Mouse (Mus musculus) CH12.LX (cell line): Measurements from ENCODE around the gene Unc119b. TPM values are rescaled to one million over a fixed set of nuclear protein-coding genes. Genes with fewer than 3 reads are reported as not detected.

Source experiments
- DNase-seq: peaks from one replicate; pipeline ENCODE4 v3.0.0-alpha.2; 2013; ENCODE audit errors: extremely low read depth
- H3K27ac ChIP-seq: 2 replicates; pipeline ENCODE4 v1.5.1; 2012; ENCODE audit warnings: low read depth, mild to moderate bottlenecking, control low read depth, moderate library complexity; ENCODE audit not compliant: insufficient read depth
- H3K27me3 ChIP-seq: replicated peaks from 2 replicates; pipeline ENCODE3; 2012; ENCODE audit warnings: inconsistent platforms
- H3K36me3 ChIP-seq, 2 experiments: replicated peaks in 1 of 2; 2 replicates each; pipeline versions ENCODE3 to v1.6.1; 2012; ENCODE audit warnings: inconsistent platforms in 1 of 2, low read length in 1 of 2, mild to moderate bottlenecking in 1 of 2, mixed read lengths in 1 of 2, moderate library complexity in 1 of 2; ENCODE audit not compliant: control insufficient read depth in 1 of 2, insufficient read depth in 1 of 2
- H3K4me1 ChIP-seq, 2 experiments: 2 replicates each; pipeline ENCODE4 v1.6.1; 2012; ENCODE audit warnings: inconsistent platforms in 1 of 2, moderate library complexity in 1 of 2; ENCODE audit not compliant: insufficient read depth in 2 of 2, control insufficient read depth in 1 of 2
- H3K4me2 ChIP-seq: 2 replicates; pipeline ENCODE4 v1.6.1; 2012; ENCODE audit warnings: low read depth, mild to moderate bottlenecking, control low read depth; ENCODE audit not compliant: poor library complexity, insufficient read depth, severe bottlenecking
- H3K4me3 ChIP-seq, 3 experiments: fragments of 150-350 bp in 1 of 3; sonication (generic) in 1 of 3; replicated peaks in 1 of 3; 2 replicates each; pipeline versions ENCODE3 to v1.5.1; 2011 to 2012; ENCODE audit warnings: low read depth in 2 of 3, low read length in 2 of 3, mild to moderate bottlenecking in 2 of 3, moderate library complexity in 2 of 3, control low read depth in 1 of 3, improper control_type of control experiment in 1 of 3, inconsistent platforms in 1 of 3, mixed read lengths in 1 of 3; ENCODE audit not compliant: poor library complexity in 1 of 3
- H3K79me2 ChIP-seq: replicated peaks from 2 replicates; pipeline ENCODE4 v1.6.1; 2012; ENCODE audit warnings: mild to moderate bottlenecking, moderate library complexity; ENCODE audit not compliant: control insufficient read depth, poor library complexity, insufficient read depth, severe bottlenecking; ENCODE audit errors: extremely low read depth
- H3K9ac ChIP-seq: 2 replicates; pipeline ENCODE4 v1.6.1; 2012; ENCODE audit warnings: low read depth, mild to moderate bottlenecking, control low read depth, moderate library complexity; ENCODE audit not compliant: insufficient read depth
- H3K9me3 ChIP-seq: replicated peaks from 2 replicates; pipeline ENCODE3; 2012; ENCODE audit warnings: low read length, inconsistent platforms, mixed read lengths
- BHLHE40 ChIP-seq: IDR thresholded peaks from 2 replicates; pipeline ENCODE4 v1.6.1; 2011; ENCODE audit warnings: mild to moderate bottlenecking, low read depth, low read length, improper control_type of control experiment
- CHD1 ChIP-seq: IDR thresholded peaks from 2 replicates; pipeline ENCODE4 v1.6.1; 2012; ENCODE audit warnings: low read depth, low read length, improper control_type of control experiment, inconsistent platforms
- ETS1 ChIP-seq: conservative IDR thresholded peaks from 2 replicates; pipeline ENCODE4 v1.6.1; 2012; ENCODE audit warnings: low read depth, mild to moderate bottlenecking, inconsistent platforms, low read length, improper control_type of control experiment, moderate library complexity
- HCFC1 ChIP-seq: IDR thresholded peaks from 2 replicates; pipeline ENCODE4 v1.6.1; 2012; ENCODE audit warnings: low read depth, mild to moderate bottlenecking, inconsistent platforms, low read length, improper control_type of control experiment
- IRF4 ChIP-seq: IDR thresholded peaks from 2 replicates; pipeline ENCODE4 v1.6.1; 2014; ENCODE audit warnings: low read depth, mild to moderate bottlenecking, inconsistent platforms, low read length, improper control_type of control experiment
- JUN ChIP-seq: IDR thresholded peaks from 2 replicates; pipeline ENCODE4 v1.6.1; 2011; ENCODE audit warnings: low read depth, mild to moderate bottlenecking, low read length, improper control_type of control experiment, moderate library complexity; ENCODE audit not compliant: insufficient read depth
- JUND ChIP-seq: conservative IDR thresholded peaks from 2 replicates; pipeline ENCODE4 v1.6.1; 2011; ENCODE audit warnings: low read depth, low read length, improper control_type of control experiment
- KAT2A ChIP-seq: IDR thresholded peaks from 2 replicates; pipeline ENCODE4 v1.6.1; 2012; ENCODE audit warnings: low read length, improper control_type of control experiment, inconsistent platforms; ENCODE audit not compliant: insufficient replicate concordance
- MAFK ChIP-seq: IDR thresholded peaks from 2 replicates; pipeline ENCODE4 v1.6.1; 2011; ENCODE audit warnings: low read length, improper control_type of control experiment; ENCODE audit not compliant: insufficient replicate concordance
- MAX ChIP-seq: IDR thresholded peaks from 2 replicates; pipeline ENCODE4 v1.6.1; 2011; ENCODE audit warnings: low read length, improper control_type of control experiment
- MAZ ChIP-seq: IDR thresholded peaks from 2 replicates; pipeline ENCODE4 v1.6.1; 2012; ENCODE audit warnings: low read depth, mild to moderate bottlenecking, inconsistent platforms, low read length, improper control_type of control experiment, moderate library complexity
- MEF2A ChIP-seq: IDR thresholded peaks from 2 replicates; pipeline ENCODE4 v1.6.1; 2014; ENCODE audit warnings: low read depth, mild to moderate bottlenecking, inconsistent platforms, low read length, improper control_type of control experiment, borderline replicate concordance
- MYC ChIP-seq: IDR thresholded peaks from 2 replicates; pipeline ENCODE4 v1.6.1; 2011; ENCODE audit warnings: low read depth, mild to moderate bottlenecking, improper control_type of control experiment, low read length
- POLR2A ChIP-seq: IDR thresholded peaks from 2 replicates; pipeline ENCODE4 v1.6.1; 2011; ENCODE audit warnings: low read depth, mild to moderate bottlenecking, improper control_type of control experiment, low read length
- POLR2AphosphoS2 ChIP-seq: IDR thresholded peaks from 2 replicates; pipeline ENCODE4 v1.6.1; 2011; ENCODE audit warnings: low read depth, low read length, improper control_type of control experiment
- RCOR1 ChIP-seq: conservative IDR thresholded peaks from 2 replicates; pipeline ENCODE4 v1.6.1; 2012; ENCODE audit warnings: low read depth, mild to moderate bottlenecking, inconsistent platforms, low read length, improper control_type of control experiment
- USF1 ChIP-seq: IDR thresholded peaks from 2 replicates; pipeline ENCODE4 v1.6.1; 2014; ENCODE audit warnings: low read depth, mild to moderate bottlenecking, inconsistent platforms, low read length, improper control_type of control experiment
- dilution Hi-C: fragments of 300-500 bp; cut with MboI; formaldehyde crosslinking; loops from 2 replicates; pipeline ENCODE4 v1.14.3; 2020; ENCODE audit warnings: low sequenced_read_pairs; ENCODE audit not compliant: extremely low pct_unique_long_range_greater_than_20kb, extremely low pct_ligation_motif_present
- in situ Hi-C: fragments of 300-500 bp; cut with MboI; formaldehyde crosslinking; loops from 3 replicates; pipeline ENCODE4 v1.14.3; 2019; ENCODE audit warnings: low sequenced_read_pairs, low pct_ligation_motif_present, low pct_unique_long_range_greater_than_20kb, mixed read lengths
- polyA plus RNA-seq: library from polyadenylated mRNA; unstranded; fragments of >175 nt; gene quantifications from 2 replicates; pipeline ENCODE4 v1.2.1, GENCODE M21; 2012; ENCODE audit warnings: low read depth; ENCODE audit not compliant: insufficient read length
- total RNA-seq, 2 experiments: library from RNA; depleted of rRNA; stranded (reverse); fragments of 300-350 nt in 1 of 2; fragments of >200 nt in 1 of 2; gene quantifications; 2 replicates each; pipeline ENCODE4 v1.2.3; 2012 to 2014

Unc119b gene
- total and polyA plus RNA-seq, 3 experiments, result 13.3 to 22.6 (median 18.4) TPM

- Histone ChIP-seq H3K79me2 (no peaks in the 10 kb centered on the region), H3K9me3 (peaks cover 2% of the 10 kb centered on the region), H3K4me3 (no peak overlapping the region), H3K36me3 (no peaks in the 10 kb centered on the region), H3K4me1 (peaks cover 8 to 22% of the 10 kb centered on the region in 2 experiments), H3K27ac (no peak overlapping the region), H3K9ac (no peak overlapping the region), H3K4me2 (no peak overlapping the region), H3K27me3 (no peaks in the 10 kb centered on the region)
- dilution Hi-C loops, result no loop called here
- in situ Hi-C loops, result no loop called here
- DNase-seq, result no peak
- TF ChIP-seq MAZ, result no peak
- TF ChIP-seq RCOR1, result no peak
- TF ChIP-seq KAT2A, result no peak
- no peak for TF ChIP-seq JUND
- no peak for TF ChIP-seq POLR2A
- TF ChIP-seq ETS1, result no peak
- no peak for TF ChIP-seq MYC
- no peak for TF ChIP-seq MEF2A
- TF ChIP-seq IRF4, result no peak
- TF ChIP-seq CHD1, result no peak
- TF ChIP-seq POLR2AphosphoS2, result no peak
- no peak for TF ChIP-seq MAFK
- TF ChIP-seq MAX, result no peak
- no peak for TF ChIP-seq HCFC1
- TF ChIP-seq BHLHE40, result no peak
Measured at GRCm38 (mm10) chr5:115170150-115170549, 35.4 kb upstream of the Unc119b start.

GRCm38 (mm10) chr5:115168641-115169415 lies 34.1 kb upstream of the Unc119b start:
- no peak overlapping the region for H3K4me2 ChIP-seq
- H3K27ac ChIP-seq, result no peak overlapping the region
- no peak for DNase-seq
- no peaks in the 10 kb centered on the region for H3K79me2 ChIP-seq
- H3K4me1 ChIP-seq, result peaks cover 8 to 22% of the 10 kb centered on the region in 2 experiments
- no peaks in the 10 kb centered on the region for H3K27me3 ChIP-seq
- dilution Hi-C loops, result no loop called here
- TF ChIP-seq JUN, result no peak
- no peak for TF ChIP-seq USF1
- TF ChIP-seq, all 38 proteins: peak for 0
- Histone ChIP-seq H3K9ac (no peak overlapping the region), H3K4me3 (no peak overlapping the region), H3K36me3 (no peaks in the 10 kb centered on the region), H3K9me3 (peaks cover under 1% of the 10 kb centered on the region)
- in situ Hi-C loops, result loop anchor here (5.0 kb wide), 1 partner anchor 42 kb away; no protein-coding TSS in a partner anchor
